Mouse (Mus musculus) liver, embryonic 14.5 days (tissue): ENCODE data around the gene Ror2. TPM values are rescaled to one million over a fixed set of nuclear protein-coding genes. Genes with fewer than 3 reads are reported as not detected.

Experiments used
- ATAC-seq: fragments of 200-750 bp; cut with Nextera tagmentation; 2 replicates; pipeline ENCODE4 v1.8.0; 2017; ENCODE audit warnings: moderate number of reproducible peaks, mild to moderate bottlenecking, moderate library complexity; ENCODE audit not compliant: insufficient read depth
- DNase-seq, 3 experiments: peaks; one replicate each; pipeline ENCODE4 v3.0.0-alpha.2; 2012 to 2013; ENCODE audit warnings: low read depth in 3 of 3, low spot score in 3 of 3
- H3K27ac ChIP-seq: fragments of 300-500 bp; sonication (generic); 2 replicates; pipeline ENCODE4 v1.5.1; 2014; ENCODE audit warnings: moderate library complexity, mild to moderate bottlenecking, control low read depth, inconsistent platforms
- H3K27me3 ChIP-seq: fragments of 300-500 bp; sonication (generic); 2 replicates; pipeline ENCODE4 v1.6.1; 2014; ENCODE audit warnings: mild to moderate bottlenecking, low read length, moderate library complexity; ENCODE audit not compliant: control insufficient read depth, insufficient read depth
- H3K36me3 ChIP-seq: fragments of 300-500 bp; sonication (generic); replicated peaks from 2 replicates; pipeline ENCODE4 v1.6.1; 2014; ENCODE audit warnings: low read depth; ENCODE audit not compliant: control insufficient read depth, insufficient read depth
- H3K4me1 ChIP-seq, 2 experiments: fragments of 200-500 bp in 1 of 2; fragments of 300-500 bp in 1 of 2; sonication (generic) in 1 of 2; replicated peaks; 2 replicates each; pipeline ENCODE4 v1.6.1; 2012 to 2014; ENCODE audit warnings: antibody characterized with exemption in 1 of 2, inconsistent platforms in 1 of 2, low read length in 1 of 2; ENCODE audit not compliant: control insufficient read depth in 2 of 2, insufficient read depth in 2 of 2
- H3K4me2 ChIP-seq: fragments of 300-500 bp; sonication (generic); 2 replicates; pipeline ENCODE4 v1.6.1; 2014; ENCODE audit warnings: low read depth, mild to moderate bottlenecking, control low read depth, moderate library complexity
- H3K4me3 ChIP-seq, 2 experiments: fragments of 200-500 bp in 1 of 2; fragments of 300-500 bp in 1 of 2; sonication (generic) in 1 of 2; 2 replicates each; pipeline ENCODE4 v1.5.1; 2012 to 2014; ENCODE audit warnings: low read depth in 2 of 2, low read length in 2 of 2, mild to moderate bottlenecking in 2 of 2, control low read depth in 1 of 2, inconsistent platforms in 1 of 2, moderate library complexity in 1 of 2; ENCODE audit not compliant: insufficient read depth in 1 of 2
- H3K9ac ChIP-seq: fragments of 300-500 bp; sonication (generic); replicated peaks from 2 replicates; pipeline ENCODE4 v1.6.1; 2014; ENCODE audit warnings: mild to moderate bottlenecking, control low read depth, moderate library complexity
- H3K9me3 ChIP-seq: fragments of 300-500 bp; sonication (generic); 2 replicates; pipeline ENCODE4 v1.6.1; 2016; ENCODE audit warnings: low read length, mixed read lengths; ENCODE audit not compliant: control insufficient read depth
- CTCF ChIP-seq: IDR thresholded peaks from 2 replicates; pipeline ENCODE4 v1.5.1; 2016; ENCODE audit warnings: antibody characterized with exemption, low read depth, control low read depth
- EP300 ChIP-seq: IDR thresholded peaks from 2 replicates; pipeline ENCODE4 v1.6.1; 2016; ENCODE audit warnings: antibody characterized with exemption, low read depth
- WGBS: fragments of 180-500 bp; shearing (Covaris S2); extraction: QIAGEN DNeasy Blood & Tissue Kit; methylation state at CpG from one replicate; pipeline ENCODE4 v1.1.7; 2014; ENCODE audit not compliant: insufficient replicate concordance; 5-methylcytosine and 5-hydroxymethylcytosine counted together
- polyA plus RNA-seq, 2 experiments: library from polyadenylated mRNA; depleted of rRNA in 1 of 2; stranded (reverse) in 1 of 2; unstranded in 1 of 2; fragments of >200 nt; fragmentation: Nextera tagmentation in 1 of 2; extraction: Ambion mirVana in 1 of 2; gene quantifications; 2 replicates each; pipeline versions ENCODE4 v1.2.1 to v1.2.3; 2012 to 2014

The Ror2 gene
- polyA plus RNA-seq, 2 experiments: 0.03 to 0.19 TPM

DNA sequence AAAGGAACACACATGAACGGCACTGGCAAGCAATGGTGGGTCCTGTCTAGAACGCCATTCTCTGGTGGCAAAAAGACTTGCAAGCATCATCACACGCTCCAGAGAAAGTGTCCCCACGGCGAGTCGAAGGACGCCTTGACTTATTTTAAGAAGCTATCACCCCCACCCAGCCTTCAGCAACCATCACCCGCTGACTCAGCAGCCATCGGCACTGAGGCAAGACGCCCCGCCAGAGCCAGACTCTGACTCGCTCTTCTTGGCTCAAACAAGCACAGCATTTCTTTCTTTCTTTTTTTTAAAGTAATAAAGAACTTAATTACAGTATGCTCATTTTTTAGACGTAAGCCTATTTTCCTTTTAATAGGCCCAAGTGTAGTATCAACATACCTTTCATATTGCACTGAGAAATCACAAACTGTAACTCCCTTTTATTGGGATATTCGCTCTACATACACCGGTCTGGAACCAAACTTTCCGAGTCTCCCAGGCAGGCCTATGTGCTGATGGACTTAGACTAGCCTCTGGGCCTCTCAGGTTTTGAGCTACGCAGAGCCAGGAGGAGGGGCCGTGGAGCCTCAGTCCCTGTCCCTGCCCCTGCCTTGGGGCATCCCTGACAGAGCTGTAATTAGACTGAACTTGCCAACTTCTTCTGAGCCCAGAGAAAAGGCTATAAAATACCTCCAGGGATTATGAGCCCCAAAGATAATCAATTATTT lies 55.3 kb downstream of the Ror2 start:
- H3K9me3 ChIP-seq: no peaks in the 10 kb centered on the region
- no peak for ATAC-seq
- WGBS: 74% methylated on average over 18 of the region's 18 CpGs
- H3K27me3 ChIP-seq: no peaks in the 10 kb centered on the region; the same call in 1 of the 2 replicates
- no peak for DNase-seq
- H3K4me1 ChIP-seq: no peaks in the 10 kb centered on the region
- no peaks in the 10 kb centered on the region for H3K36me3 ChIP-seq
- H3K27ac ChIP-seq: no peak overlapping the region
- no peak overlapping the region for H3K4me2 ChIP-seq
- TF ChIP-seq CTCF: no peak
- no peak for TF ChIP-seq EP300
- no peak overlapping the region for H3K4me3 ChIP-seq
- no peak overlapping the region for H3K9ac ChIP-seq

DNA sequence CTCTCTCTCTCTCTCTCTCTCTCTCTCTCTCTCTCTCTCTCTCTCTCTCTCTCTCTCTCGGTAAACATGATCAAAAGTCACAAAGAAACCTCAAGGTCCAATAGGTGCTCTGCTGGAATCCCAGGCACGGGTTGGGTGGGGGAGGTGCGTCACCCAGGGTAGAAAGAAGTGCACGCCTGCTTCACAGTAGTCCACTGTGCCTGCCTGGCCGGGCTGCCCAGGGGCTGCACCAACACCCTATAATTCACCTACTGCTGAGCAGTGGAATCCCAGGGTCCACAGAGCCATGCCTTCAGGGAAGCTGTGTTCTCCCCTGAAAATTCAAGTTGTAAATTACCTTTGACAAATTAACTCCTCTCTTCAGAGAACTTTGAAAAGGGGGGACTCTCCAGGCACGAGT lies 58.9 kb downstream of the Ror2 start:
- no peak for DNase-seq
- TF ChIP-seq EP300 (no peak), CTCF (no peak)
- H3K9me3 ChIP-seq: no peaks in the 10 kb centered on the region
- 49% methylated on average over 5 of the region's 6 CpGs for WGBS
- no peaks in the 10 kb centered on the region for H3K27me3 ChIP-seq
- H3K27ac ChIP-seq: no peak overlapping the region
- no peak overlapping the region for H3K9ac ChIP-seq
- H3K4me1 ChIP-seq: no peaks in the 10 kb centered on the region
- H3K4me2 ChIP-seq: no peak overlapping the region
- no peaks in the 10 kb centered on the region for H3K36me3 ChIP-seq
- H3K4me3 ChIP-seq: no peak overlapping the region
- ATAC-seq: no peak

DNA sequence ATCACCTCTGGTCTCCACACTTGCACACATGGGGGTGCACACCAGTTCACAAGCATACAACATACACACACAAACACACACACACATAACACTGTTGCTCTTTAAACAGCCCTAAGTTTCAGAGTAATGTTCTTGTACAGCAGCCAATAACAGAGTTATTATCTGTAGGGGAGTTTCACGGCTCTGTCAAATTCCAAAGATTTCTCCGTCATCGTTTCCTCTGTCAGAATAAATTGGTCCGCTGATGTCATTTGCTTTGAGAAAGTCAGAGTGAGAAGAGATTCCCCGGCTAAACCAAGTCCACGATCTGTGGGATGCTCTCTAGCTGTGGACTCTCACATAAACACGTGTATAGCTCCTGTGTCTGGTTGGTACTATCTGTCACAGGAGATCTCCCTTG lies 59.5 kb downstream of the Ror2 start:
- H3K4me2 ChIP-seq: no peak overlapping the region
- no peak overlapping the region for H3K27ac ChIP-seq
- no peaks in the 10 kb centered on the region for H3K27me3 ChIP-seq
- no peak for ATAC-seq
- no peak overlapping the region for H3K9ac ChIP-seq
- H3K36me3 ChIP-seq: no peaks in the 10 kb centered on the region
- H3K4me1 ChIP-seq: no peaks in the 10 kb centered on the region
- WGBS: 72% methylated on average over 7 of the region's 7 CpGs
- no peak overlapping the region for H3K4me3 ChIP-seq
- TF ChIP-seq CTCF (no peak), EP300 (no peak)
- DNase-seq: no peak
- no peaks in the 10 kb centered on the region for H3K9me3 ChIP-seq

DNA sequence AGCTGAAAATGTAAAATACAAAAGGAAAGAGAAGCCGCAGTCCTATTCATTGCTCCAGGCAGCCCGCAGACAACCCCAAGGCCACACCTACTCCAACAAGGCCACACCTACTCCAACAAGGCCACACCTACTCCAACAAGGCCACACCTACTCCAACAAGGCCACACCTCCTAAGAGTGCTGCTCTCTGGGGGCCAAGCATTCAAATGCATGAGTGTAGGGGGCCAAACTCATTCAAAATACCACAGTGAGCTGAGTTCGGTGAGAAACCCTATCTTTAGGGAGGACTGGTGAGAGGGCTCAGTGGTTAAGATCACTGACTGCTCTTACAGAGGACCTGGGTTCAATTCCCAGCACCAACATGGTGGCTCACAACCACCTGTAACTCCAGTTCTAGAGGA lies 60.0 kb downstream of the Ror2 start:
- Histone ChIP-seq H3K9me3 (no peaks in the 10 kb centered on the region), H3K9ac (no peak overlapping the region), H3K4me3 (no peak overlapping the region), H3K4me1 (no peaks in the 10 kb centered on the region), H3K36me3 (no peaks in the 10 kb centered on the region), H3K4me2 (no peak overlapping the region), H3K27ac (no peak overlapping the region), H3K27me3 (no peaks in the 10 kb centered on the region)
- TF ChIP-seq CTCF: no peak
- WGBS: 83% methylated on average over 3 of the region's 3 CpGs
- DNase-seq: no peak
- ATAC-seq: no peak

DNA sequence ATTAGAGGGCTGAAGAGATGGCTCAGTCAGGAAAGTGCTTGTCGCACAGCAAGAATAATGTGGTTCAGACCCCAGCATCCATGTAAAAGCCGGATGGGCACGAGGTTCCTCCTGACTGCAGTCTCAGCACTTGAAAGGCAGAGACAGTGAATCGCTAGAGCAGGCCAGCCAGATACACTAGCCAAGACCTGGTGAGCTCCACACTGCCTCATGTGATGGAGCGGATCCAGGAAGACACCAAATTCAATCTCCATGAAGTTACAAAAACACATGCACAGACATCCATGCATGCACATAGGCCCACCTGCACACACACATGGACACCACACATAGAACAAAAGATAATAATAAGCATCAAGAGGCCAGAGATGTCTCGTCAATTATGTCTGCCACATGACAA lies 64.7 kb downstream of the Ror2 start:
- H3K36me3 ChIP-seq: no peaks in the 10 kb centered on the region
- DNase-seq: no peak
- no peak overlapping the region for H3K4me3 ChIP-seq
- no peak overlapping the region for H3K27ac ChIP-seq
- no peak overlapping the region for H3K4me2 ChIP-seq
- H3K4me1 ChIP-seq: no peaks in the 10 kb centered on the region
- no peak overlapping the region for H3K9ac ChIP-seq
- TF ChIP-seq EP300: no peak
- TF ChIP-seq CTCF: no peak
- ATAC-seq: no peak
- no peaks in the 10 kb centered on the region for H3K27me3 ChIP-seq
- 71% methylated on average over 6 of the region's 6 CpGs for WGBS
- no peaks in the 10 kb centered on the region for H3K9me3 ChIP-seq
